Mouse (Mus musculus): ENCODE measurements at regions not wholly inside any gene's neighbourhood (a gene's known extent, or its start where the extent isn't known, plus 50 kb on each side); places are given as distances from the start of the nearest gene placed in this dataset.
"Not testable (repeated sequence)": the region's sequence is repeated elsewhere in the genome, so short reads cannot be mapped to it uniquely, and the experiment has no call there.

GRCm38 (mm10) chrX:105655591-105655990, 108.5 kb upstream of the Fgf16 start:
- H3K36me3 ChIP-seq (replicated peaks; ENCODE audit: low read length); H3K27me3 ChIP-seq (replicated peaks); H3K4me3 ChIP-seq (replicated peaks); H3K4me1 ChIP-seq: not testable (repeated sequence)
- H3K9me3 ChIP-seq, result peaks cover 13% of the 10 kb centered on the region

DNA sequence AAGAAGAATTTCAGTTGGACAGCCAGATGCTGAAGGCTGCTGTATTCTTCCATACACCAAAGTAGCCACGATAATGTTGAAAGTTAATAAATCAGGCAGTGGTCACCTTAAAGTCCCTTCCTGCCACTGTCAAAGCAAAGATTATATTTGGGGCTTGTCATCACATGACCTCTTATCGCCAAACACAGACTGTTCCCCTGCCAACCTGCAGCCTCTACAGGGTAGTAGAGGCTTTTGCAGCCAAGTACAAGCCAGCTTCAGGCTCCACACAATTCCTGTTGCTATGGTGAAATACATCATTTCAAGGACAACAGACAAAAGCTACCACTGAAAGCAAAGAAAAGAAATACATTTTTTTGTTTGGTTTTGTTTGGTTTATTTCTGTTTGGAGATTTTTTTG, 93.5 kb upstream of the Fgf16 start:
- Histone ChIP-seq H3K4me1 (no peaks in the 10 kb centered on the region), H3K4me3 (replicated peaks) (no peak overlapping the region), H3K36me3 (replicated peaks; ENCODE audit: low read length) (no peaks in the 10 kb centered on the region), H3K9me3 (no peaks in the 10 kb centered on the region), H3K27me3 (replicated peaks) (peaks cover 9% of the 10 kb centered on the region)
- TF ChIP-seq GATA1 (IDR thresholded peaks at IDR 0.05; ENCODE audit: borderline replicate concordance, low read length) (no peak), FLI1 (IDR thresholded peaks at IDR 0.05; ENCODE audit: low read length) (no peak)

DNA sequence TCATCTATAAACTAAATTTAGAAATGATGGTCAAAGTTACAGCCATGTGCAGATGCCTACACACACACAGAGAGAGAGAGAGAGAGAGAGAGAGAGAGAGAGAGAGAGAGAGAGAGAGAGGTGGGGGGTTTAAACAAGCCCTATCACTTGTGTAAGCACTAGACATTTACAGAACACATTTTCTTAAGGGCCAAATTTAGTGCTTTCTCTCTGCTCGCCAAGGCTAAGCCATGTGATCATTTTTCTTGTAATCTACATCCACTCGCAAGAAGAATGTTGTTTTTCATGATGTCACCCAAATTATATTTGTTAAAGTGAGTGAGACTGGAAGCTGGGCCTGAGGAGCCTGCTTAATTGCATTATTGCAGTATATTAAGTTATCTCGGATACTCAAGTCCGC, 92.8 kb upstream of the Fgf16 start:
- H3K27me3 ChIP-seq (replicated peaks), result peaks cover 11% of the 10 kb centered on the region
- H3K4me3 ChIP-seq (replicated peaks), result no peak overlapping the region
- H3K36me3 ChIP-seq (replicated peaks; ENCODE audit: low read length), result no peaks in the 10 kb centered on the region
- no peak for TF ChIP-seq GATA1 (IDR thresholded peaks at IDR 0.05; ENCODE audit: borderline replicate concordance, low read length)
- no peak for TF ChIP-seq FLI1 (IDR thresholded peaks at IDR 0.05; ENCODE audit: low read length)
- H3K9me3 ChIP-seq, result no peaks in the 10 kb centered on the region
- no peaks in the 10 kb centered on the region for H3K4me1 ChIP-seq

DNA sequence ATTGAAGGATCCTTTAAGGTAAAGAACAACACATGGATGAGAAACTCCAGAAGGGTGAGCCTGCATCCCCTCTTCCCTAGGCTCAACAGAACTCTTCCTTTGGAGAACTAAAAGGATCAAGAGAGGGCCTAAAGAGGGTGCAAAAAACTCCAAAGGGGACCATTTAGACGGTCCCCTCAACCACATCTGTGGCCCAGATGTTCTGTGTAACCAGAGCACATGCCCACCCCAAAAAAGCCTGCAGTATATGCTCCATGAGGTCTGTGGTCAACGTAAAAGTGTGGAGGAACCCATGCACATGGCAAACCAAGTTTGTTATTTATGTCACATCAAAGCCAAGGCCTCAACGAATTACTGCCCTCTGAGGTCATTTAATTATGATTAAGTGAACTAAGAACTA, 89.2 kb upstream of the Fgf16 start:
- Histone ChIP-seq H3K36me3 (replicated peaks; ENCODE audit: low read length) (no peaks in the 10 kb centered on the region), H3K9me3 (no peaks in the 10 kb centered on the region), H3K27me3 (replicated peaks) (peaks cover 11% of the 10 kb centered on the region), H3K4me3 (replicated peaks) (no peak overlapping the region), H3K4me1 (no peaks in the 10 kb centered on the region)
- TF ChIP-seq FLI1 (IDR thresholded peaks at IDR 0.05; ENCODE audit: low read length), result no peak
- TF ChIP-seq GATA1 (IDR thresholded peaks at IDR 0.05; ENCODE audit: borderline replicate concordance, low read length), result no peak

- Histone ChIP-seq H3K9me3 (peaks cover 4% of the 10 kb centered on the region; the same call in 1 of the 2 replicates), H3K27me3 (replicated peaks) (peaks cover 5% of the 10 kb centered on the region), H3K4me1 (no peaks in the 10 kb centered on the region), H3K4me3 (replicated peaks) (no peak overlapping the region), H3K36me3 (replicated peaks; ENCODE audit: low read length) (no peaks in the 10 kb centered on the region)
- TF ChIP-seq FLI1 (IDR thresholded peaks at IDR 0.05; ENCODE audit: low read length) (no peak), GATA1 (IDR thresholded peaks at IDR 0.05; ENCODE audit: borderline replicate concordance, low read length) (no peak)
Measured at GRCm38 (mm10) chrX:105683678-105684077, 80.4 kb upstream of the Fgf16 start.

DNA sequence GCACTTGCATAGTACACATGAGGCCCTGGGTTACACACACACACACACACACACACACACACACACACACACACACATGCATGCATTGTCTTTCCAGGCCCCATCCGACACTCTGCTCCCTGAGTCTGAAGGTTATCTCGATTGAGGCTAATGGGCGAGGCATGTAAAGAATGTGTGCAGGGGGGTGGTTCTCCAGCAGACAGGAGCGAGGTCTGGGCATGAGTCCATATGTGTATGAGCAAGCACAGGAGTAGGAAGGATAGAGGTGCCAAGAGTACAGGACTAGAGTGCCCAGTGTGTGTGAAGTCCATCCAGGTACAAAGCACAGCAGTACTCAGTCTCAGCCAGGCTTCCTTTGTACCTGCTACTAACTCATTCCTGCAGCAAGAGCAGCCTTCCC, 79.6 kb upstream of the Fgf16 start:
- no peaks in the 10 kb centered on the region for H3K36me3 ChIP-seq (replicated peaks; ENCODE audit: low read length)
- no peaks in the 10 kb centered on the region for H3K4me1 ChIP-seq
- TF ChIP-seq GATA1 (IDR thresholded peaks at IDR 0.05; ENCODE audit: borderline replicate concordance, low read length) (no peak), FLI1 (IDR thresholded peaks at IDR 0.05; ENCODE audit: low read length) (no peak)
- peaks cover 5% of the 10 kb centered on the region for H3K27me3 ChIP-seq (replicated peaks)
- peaks cover 4% of the 10 kb centered on the region; the same call in 1 of the 2 replicates for H3K9me3 ChIP-seq
- no peak overlapping the region for H3K4me3 ChIP-seq (replicated peaks)

GRCm38 (mm10) chrX:105710676-105711241, 53.3 kb upstream of the Fgf16 start:
- Histone ChIP-seq H3K27me3 (replicated peaks) (peaks cover 7% of the 10 kb centered on the region), H3K4me1 (peaks cover 10% of the 10 kb centered on the region), H3K9me3 (no peaks in the 10 kb centered on the region), H3K4me3 (replicated peaks) (peak overlapping the region; percentile 83), H3K36me3 (replicated peaks; ENCODE audit: low read length) (no peaks in the 10 kb centered on the region)
- TF ChIP-seq FLI1 (IDR thresholded peaks at IDR 0.05; ENCODE audit: low read length) (no peak), GATA1 (IDR thresholded peaks at IDR 0.05; ENCODE audit: borderline replicate concordance, low read length) (no peak)
